Mouse (Mus musculus) midbrain, embryonic 13.5 days (tissue): ENCODE results near the gene Mrpl34. TPM values are rescaled to one million over a fixed set of nuclear protein-coding genes. Genes with fewer than 3 reads are reported as not detected.
A peak's percentile ranks its signal among the peaks of the same experiment; 100 is the strongest.

Experiments used
- ATAC-seq: fragments of 200-750 bp; cut with Nextera tagmentation; 2 replicates; pipeline ENCODE4 v1.8.0; 2017; ENCODE audit warnings: mild to moderate bottlenecking, moderate TSS enrichment, moderate library complexity
- H3K27ac ChIP-seq: fragments of 300-500 bp; sonication (generic); 2 replicates; pipeline ENCODE4 v1.5.1; 2015; ENCODE audit warnings: inconsistent platforms, mild to moderate bottlenecking, moderate library complexity
- H3K27me3 ChIP-seq: fragments of 300-500 bp; sonication (generic); 2 replicates; pipeline ENCODE4 v1.6.1; 2015; ENCODE audit warnings: mild to moderate bottlenecking, inconsistent platforms
- H3K36me3 ChIP-seq: fragments of 300-500 bp; sonication (generic); 2 replicates; pipeline ENCODE4 v1.6.1; 2015; ENCODE audit warnings: mild to moderate bottlenecking, inconsistent platforms
- H3K4me1 ChIP-seq: fragments of 300-500 bp; sonication (generic); replicated peaks from 2 replicates; pipeline ENCODE4 v1.6.1; 2015; ENCODE audit warnings: inconsistent platforms
- H3K4me2 ChIP-seq: fragments of 300-500 bp; sonication (generic); replicated peaks from 2 replicates; pipeline ENCODE4 v1.6.1; 2015; ENCODE audit warnings: moderate library complexity, mild to moderate bottlenecking, inconsistent platforms
- H3K4me3 ChIP-seq: fragments of 300-500 bp; sonication (generic); replicated peaks from 2 replicates; pipeline ENCODE4 v1.5.1; 2015; ENCODE audit warnings: mild to moderate bottlenecking, inconsistent platforms
- H3K9ac ChIP-seq: fragments of 300-500 bp; sonication (generic); replicated peaks from 2 replicates; pipeline ENCODE4 v1.6.1; 2015; ENCODE audit warnings: mild to moderate bottlenecking, inconsistent platforms
- H3K9me3 ChIP-seq: fragments of 300-500 bp; sonication (generic); 2 replicates; pipeline ENCODE4 v1.6.1; 2016; ENCODE audit warnings: mild to moderate bottlenecking, inconsistent platforms
- WGBS: fragments of 180-500 bp; shearing (Covaris S2); methylation state at CpG from one replicate; pipeline ENCODE4 v1.1.7; 2015; 5-methylcytosine and 5-hydroxymethylcytosine counted together
- polyA plus RNA-seq: library from polyadenylated mRNA; unstranded; fragments of >200 nt; fragmentation: Nextera tagmentation; extraction: Ambion mirVana; gene quantifications from 2 replicates; pipeline ENCODE4 v1.2.1, GENCODE M21; 2015

Mrpl34 gene
- polyA plus RNA-seq, 1 experiment from 2014 or later: 242 TPM

DNA sequence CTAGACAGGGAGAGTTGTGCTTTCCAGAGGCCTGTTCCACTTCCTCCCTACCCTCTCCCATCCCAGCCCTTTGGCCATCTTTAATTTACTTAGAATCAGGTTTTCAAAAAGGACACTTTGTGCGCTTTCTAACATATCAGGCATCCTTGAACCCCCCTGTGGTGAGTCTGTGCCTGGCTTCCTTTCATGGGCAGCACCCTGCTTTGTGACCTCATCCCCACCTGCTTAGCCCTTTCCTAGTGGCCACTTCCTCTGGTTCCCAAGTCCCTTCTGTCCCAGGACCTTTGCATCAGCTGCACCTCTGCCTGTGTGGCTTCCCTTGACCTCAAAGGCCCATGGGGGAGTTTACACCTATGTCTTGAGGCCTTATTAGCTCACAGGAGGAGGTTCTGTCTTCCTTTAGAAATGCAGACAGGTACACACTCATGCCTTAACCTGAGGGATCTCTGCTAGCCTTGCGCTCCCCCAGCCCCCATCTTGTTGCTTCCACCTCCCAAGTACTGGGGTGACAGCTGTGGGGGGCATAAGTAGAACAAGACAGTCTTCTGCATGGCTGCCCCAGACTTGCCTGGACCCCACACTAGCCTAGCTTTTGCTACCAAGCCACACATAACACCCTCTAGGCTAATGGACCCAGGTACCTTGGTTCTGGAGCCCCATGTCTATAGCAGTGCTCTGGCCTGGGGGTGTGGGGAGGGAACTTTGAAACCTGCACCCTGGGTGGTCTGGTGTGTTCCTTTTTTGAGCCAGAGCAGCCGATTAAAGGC is 5.6 kb downstream of the Mrpl34 start:
- no peak for ATAC-seq
- Histone ChIP-seq H3K36me3 (peaks cover 50% of the 10 kb centered on the region), H3K4me2 (peak overlapping the region; percentile 83), H3K27ac (0 out of 2 replicates have a peak overlapping the region, but pooled peaks have one; percentile 89), H3K4me1 (peaks cover 28% of the 10 kb centered on the region), H3K27me3 (no peaks in the 10 kb centered on the region), H3K4me3 (peak overlapping the region; percentile 79), H3K9ac (peak overlapping the region; percentile 75), H3K9me3 (no peaks in the 10 kb centered on the region)
- 84% methylated on average over 3 of the region's 3 CpGs for WGBS

DNA sequence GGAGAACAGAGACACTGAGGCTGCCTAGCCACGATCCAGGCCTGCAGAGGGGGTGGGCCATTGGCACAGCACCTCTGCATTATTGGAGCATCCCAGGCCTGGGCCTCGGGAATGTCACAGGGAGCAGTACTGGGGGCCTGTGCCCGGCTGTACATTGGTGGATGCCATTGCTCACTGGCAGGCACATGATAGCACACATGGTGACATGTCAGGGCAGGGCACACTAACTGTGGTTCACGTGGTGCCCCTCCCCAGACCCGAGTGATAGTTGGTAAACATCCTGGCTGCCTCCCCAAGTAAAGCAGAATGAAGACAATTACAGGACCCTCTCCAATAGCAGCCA is 6.1 kb downstream of the Mrpl34 start:
- H3K4me3 ChIP-seq: peak overlapping the region; percentile 79; the same call in 1 of the 2 replicates
- no peaks in the 10 kb centered on the region for H3K27me3 ChIP-seq
- peaks cover 53% of the 10 kb centered on the region for H3K36me3 ChIP-seq
- H3K9ac ChIP-seq: peak overlapping the region; percentile 75; the same call in 1 of the 2 replicates
- no peaks in the 10 kb centered on the region for H3K9me3 ChIP-seq
- H3K4me1 ChIP-seq: peaks cover 26% of the 10 kb centered on the region
- 0 out of 2 replicates have a peak overlapping the region, but pooled peaks have one; percentile 83 for H3K4me2 ChIP-seq
- H3K27ac ChIP-seq: no peak overlapping the region
- 79% methylated on average over 5 of the region's 5 CpGs for WGBS
- no peak for ATAC-seq

DNA sequence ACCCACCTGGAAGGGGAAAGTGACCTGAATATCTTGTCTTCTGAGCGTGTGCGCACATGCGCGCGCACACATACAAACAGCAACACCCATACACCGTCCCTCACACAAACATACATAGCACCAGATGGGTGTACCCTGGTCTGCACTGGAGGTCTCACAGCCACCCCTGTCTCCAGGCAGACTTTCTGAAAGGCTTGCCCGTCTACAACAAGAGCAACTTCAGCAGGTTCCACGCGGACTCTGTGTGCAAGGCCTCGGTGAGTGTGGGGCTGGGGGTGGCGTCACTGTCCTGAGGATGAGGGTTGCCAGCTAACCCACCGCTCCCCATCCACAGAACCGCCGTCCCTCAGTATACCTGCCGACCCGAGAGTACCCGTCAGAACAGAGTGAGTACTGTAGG is 7.1 kb downstream of the Mrpl34 start:
- H3K4me1 ChIP-seq: peaks cover 32% of the 10 kb centered on the region
- ATAC-seq: no peak
- H3K27ac ChIP-seq: no peak overlapping the region
- 97% methylated on average over 17 of the region's 17 CpGs for WGBS
- H3K9ac ChIP-seq: no peak overlapping the region
- peaks cover 50% of the 10 kb centered on the region for H3K36me3 ChIP-seq
- H3K9me3 ChIP-seq: no peaks in the 10 kb centered on the region
- no peak overlapping the region for H3K4me2 ChIP-seq
- H3K27me3 ChIP-seq: no peaks in the 10 kb centered on the region
- no peak overlapping the region for H3K4me3 ChIP-seq

DNA sequence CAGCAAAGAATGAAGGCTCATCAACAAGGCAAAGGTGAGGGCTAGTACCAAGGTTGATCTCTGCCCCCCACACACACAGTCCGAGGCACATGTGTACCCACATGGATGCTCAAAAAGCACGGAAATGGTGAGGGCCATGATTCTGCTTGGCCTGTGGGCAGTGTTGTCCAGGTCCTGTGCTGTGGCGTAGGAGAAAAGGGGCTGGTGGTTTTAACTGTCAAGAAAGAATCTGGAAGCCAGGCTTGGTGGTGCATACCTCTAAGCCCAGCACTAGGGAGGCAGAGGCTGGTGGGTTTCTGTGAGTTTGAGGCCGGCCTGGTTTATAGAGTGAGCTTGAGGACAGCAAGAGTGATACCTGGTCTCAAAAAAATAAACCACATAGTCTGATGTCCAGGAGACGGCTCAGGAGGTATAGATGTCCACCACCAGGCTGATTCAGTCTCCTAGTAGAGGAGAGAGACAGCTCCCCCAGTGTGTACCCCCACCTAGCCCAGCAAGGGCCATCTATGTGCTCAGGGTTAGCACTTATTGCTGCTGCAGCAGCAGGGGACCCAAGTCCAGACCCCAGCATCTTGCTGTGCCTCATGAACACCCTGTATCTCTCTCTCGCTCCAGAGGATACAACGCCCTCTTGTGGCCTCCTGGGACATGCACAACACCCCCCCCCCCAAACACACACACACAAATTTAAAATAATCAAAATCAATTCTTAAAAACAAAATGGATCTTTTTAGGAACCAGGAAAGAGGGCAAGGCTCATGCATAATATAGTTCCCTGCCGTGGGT is 8.0 kb downstream of the Mrpl34 start:
- peaks cover 53% of the 10 kb centered on the region for H3K36me3 ChIP-seq
- no peak for ATAC-seq

DNA sequence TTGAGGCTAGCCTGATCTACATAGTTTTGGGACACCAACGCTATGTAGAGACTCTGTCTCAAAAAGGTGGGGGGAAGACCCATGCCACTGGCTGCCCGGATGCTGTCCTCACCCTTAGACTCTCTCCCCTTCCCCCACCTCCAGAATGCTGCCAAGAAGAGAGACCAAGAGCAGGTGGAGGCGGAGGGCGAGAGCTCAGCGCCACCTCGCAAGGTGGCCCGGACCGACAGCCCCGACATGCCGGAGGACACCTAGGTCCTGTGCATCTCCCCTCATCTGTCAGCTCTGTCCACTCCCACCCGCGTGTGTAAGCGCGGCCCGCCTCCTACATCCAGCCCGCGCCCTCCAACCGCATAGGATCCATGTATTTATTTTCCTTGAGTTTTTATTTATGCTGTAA is 9.6 kb downstream of the Mrpl34 start:
- Histone ChIP-seq H3K27me3 (no peaks in the 10 kb centered on the region), H3K27ac (no peak overlapping the region), H3K9ac (no peak overlapping the region), H3K9me3 (no peaks in the 10 kb centered on the region), H3K4me1 (peaks cover 41% of the 10 kb centered on the region), H3K4me3 (no peak overlapping the region), H3K36me3 (peaks cover 67% of the 10 kb centered on the region), H3K4me2 (no peak overlapping the region)
- WGBS: 93% methylated on average over 18 of the region's 18 CpGs
- ATAC-seq: no peak

More for the DNA sequence above, 8.0 kb downstream of the Mrpl34 start:
- Histone ChIP-seq H3K27me3 (no peaks in the 10 kb centered on the region), H3K4me2 (no peak overlapping the region), H3K4me1 (peaks cover 41% of the 10 kb centered on the region), H3K9me3 (no peaks in the 10 kb centered on the region), H3K27ac (no peak overlapping the region), H3K9ac (no peak overlapping the region), H3K4me3 (no peak overlapping the region)
- WGBS: 91% methylated on average over 8 of the region's 8 CpGs

DNA sequence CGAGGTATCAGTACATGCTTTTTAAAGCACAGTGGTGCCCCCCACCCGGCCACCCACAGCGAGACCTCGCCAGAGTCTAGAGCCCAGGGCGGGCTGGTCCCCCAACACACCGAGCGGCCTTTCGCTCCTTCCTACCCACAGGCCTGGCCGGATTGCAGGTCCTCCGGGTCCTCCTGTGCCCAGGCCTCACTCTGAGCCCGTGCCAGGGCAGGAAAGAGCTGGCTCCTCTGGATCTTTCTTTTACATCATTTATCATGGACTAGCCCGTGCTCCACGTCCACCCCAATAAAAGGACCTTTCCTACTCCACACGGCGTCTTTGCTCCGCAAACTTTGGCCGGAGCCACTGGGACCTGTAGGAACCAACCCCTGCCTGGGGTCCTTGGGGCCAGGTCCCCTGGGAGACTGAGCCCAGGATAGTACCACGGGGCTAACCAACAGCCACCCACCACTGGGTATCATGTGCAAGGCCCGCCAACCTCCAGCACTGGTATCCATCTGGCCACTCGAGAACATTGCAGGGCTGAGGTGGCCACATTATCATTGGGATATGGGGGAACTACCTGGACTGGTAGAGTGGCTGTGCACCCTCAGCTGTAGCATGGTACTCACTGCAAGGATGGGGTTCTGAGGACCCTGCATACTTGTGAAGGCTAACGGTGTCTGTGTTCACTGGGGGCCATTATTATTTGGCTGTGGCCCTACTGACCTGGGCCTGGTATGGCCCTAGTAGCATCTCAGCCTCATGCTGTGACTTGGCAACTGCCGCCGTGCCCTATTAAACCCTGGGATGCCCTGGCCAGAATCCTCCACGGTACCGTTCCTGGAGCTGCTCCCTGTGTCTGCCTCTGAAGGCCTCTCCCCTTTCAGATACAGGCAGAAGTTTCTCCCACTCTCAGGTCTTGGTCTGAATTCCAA is 10.3 kb downstream of the Mrpl34 start:
- H3K4me2 ChIP-seq: no peak overlapping the region

DNA sequence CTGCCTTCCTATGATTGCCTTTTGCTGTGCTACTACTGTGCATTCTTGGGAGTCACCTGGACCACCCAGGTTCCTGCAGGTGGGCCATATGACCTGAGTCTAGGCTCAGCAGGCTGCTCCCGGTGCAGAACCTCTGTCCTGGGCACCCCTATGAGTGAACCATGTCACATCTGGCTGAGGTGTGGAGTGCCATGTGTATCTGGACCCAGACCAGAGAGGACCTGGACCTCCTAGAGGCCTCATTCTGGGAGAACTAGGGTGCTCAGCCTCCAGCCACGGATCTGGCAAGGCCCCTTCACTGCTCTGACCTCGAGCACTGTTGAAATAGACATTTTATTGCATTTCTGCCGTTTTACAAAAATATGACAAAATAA is 10.9 kb downstream of the Mrpl34 start:
- H3K9me3 ChIP-seq: no peaks in the 10 kb centered on the region
- no peaks in the 10 kb centered on the region for H3K27me3 ChIP-seq
- H3K4me1 ChIP-seq: peaks cover 30% of the 10 kb centered on the region
- H3K4me3 ChIP-seq: peak overlapping the region; percentile 53
- peak; percentile 12 for ATAC-seq
- peak overlapping the region; percentile 79 for H3K4me2 ChIP-seq
- peak overlapping the region; percentile 78 for H3K9ac ChIP-seq
- peak overlapping the region; percentile 92 for H3K27ac ChIP-seq
- H3K36me3 ChIP-seq: peaks cover 81% of the 10 kb centered on the region
- WGBS: 30% methylated on average over 4 of the region's 4 CpGs

More for the DNA sequence above, 10.3 kb downstream of the Mrpl34 start:
- H3K27me3 ChIP-seq: no peaks in the 10 kb centered on the region
- H3K4me3 ChIP-seq: no peak overlapping the region
- 0 out of 2 replicates have a peak, but pooled peaks have one; percentile 2 for ATAC-seq
- no peak overlapping the region for H3K9ac ChIP-seq
- H3K9me3 ChIP-seq: no peaks in the 10 kb centered on the region
- peaks cover 74% of the 10 kb centered on the region for H3K36me3 ChIP-seq
- WGBS: 89% methylated on average over 25 of the region's 25 CpGs
- H3K4me1 ChIP-seq: peaks cover 37% of the 10 kb centered on the region
- H3K27ac ChIP-seq: 0 out of 2 replicates have a peak overlapping the region, but pooled peaks have one; percentile 92

DNA sequence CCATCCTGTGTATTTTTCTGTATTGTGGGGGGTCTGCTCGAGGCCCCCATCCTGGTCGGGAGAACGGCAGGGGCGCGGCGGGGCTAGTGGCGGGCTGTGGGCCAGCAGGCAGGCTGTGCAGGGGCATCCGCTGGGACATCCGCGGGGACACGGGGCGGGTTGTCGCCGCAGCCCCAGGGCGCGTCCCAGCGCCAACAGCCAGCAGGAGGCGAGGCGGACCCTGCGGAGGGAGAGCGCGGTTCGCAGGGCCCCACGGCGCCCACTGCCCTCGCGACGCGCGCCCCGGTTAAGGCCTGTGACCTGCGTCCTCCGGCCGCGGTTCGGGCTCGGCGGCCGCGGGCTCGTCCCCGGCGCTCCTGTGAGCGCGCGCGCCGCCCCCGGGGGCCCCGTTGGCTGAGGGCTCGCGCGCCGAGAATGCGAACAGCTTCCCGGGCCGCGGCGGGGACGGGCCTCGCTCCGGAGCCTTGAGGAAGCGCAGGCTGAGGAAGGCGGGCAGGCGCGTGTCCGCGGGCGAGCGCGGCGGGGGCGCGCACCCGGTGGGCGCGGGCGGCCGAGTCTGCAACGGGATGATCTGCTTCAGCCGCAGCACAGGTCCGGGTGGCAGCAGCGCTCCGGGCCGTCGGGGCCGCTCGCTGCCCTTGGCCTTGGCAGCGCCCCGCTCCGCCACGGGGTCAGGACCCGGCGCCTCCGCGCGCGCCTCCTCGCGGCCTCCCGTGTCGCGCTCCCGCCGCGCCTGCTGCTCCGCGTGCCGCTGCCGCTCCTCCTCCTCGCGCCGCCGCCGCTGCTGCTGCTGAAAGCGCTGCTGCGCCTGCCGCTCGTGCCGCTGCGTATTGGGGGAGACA is 11.6 kb downstream of the Mrpl34 start:
- peaks cover 24% of the 10 kb centered on the region for H3K4me1 ChIP-seq
- H3K27ac ChIP-seq: peak overlapping the region; percentile 92
- WGBS: under 1% methylated on average over 82 of the region's 121 CpGs
- H3K9me3 ChIP-seq: no peaks in the 10 kb centered on the region
- peak overlapping the region; percentile 79 for H3K4me2 ChIP-seq
- peaks cover 81% of the 10 kb centered on the region for H3K36me3 ChIP-seq
- no peaks in the 10 kb centered on the region for H3K27me3 ChIP-seq
- peak overlapping the region; percentile 53 for H3K4me3 ChIP-seq
- peak; percentile 71 for ATAC-seq
- peak overlapping the region; percentile 78 for H3K9ac ChIP-seq

DNA sequence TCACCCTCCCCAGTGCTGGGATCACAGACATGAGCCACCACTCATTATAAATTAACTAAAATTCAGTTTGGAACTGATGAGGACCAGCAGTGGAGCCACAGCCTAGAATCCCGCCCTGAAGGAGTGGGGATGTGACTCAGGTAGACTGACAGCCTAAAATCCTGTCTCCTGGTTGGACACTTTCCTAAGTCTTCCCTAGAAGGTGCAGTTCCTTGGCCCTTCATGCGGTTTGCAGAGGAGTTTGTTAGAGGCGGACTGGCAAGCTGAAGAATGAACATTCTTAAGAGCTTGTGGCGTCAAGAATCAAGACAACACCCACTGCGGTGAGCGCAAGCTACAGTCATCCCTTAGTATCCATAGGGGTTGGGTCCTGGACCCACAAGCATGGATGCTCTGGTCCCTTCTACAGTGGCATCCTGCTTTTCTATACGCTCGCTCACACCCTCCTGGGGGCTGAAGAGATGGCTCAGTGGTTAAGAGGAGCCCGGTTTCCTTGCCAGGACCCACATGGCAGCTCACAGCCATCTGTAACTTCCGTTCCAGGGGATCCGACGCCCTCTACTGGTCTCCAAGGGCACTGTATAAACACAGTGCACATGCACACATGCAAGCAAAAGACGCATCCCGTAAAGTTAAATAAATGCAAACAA is 12.6 kb downstream of the Mrpl34 start:
- Histone ChIP-seq H3K4me2 (peak overlapping the region; percentile 79), H3K27ac (peak overlapping the region; percentile 92), H3K4me1 (peaks cover 33% of the 10 kb centered on the region), H3K27me3 (0 out of 2 replicates have a peak, but pooled peaks cover 3% of the 10 kb centered on the region), H3K9me3 (no peaks in the 10 kb centered on the region), H3K4me3 (peak overlapping the region; percentile 53), H3K36me3 (peaks cover 81% of the 10 kb centered on the region), H3K9ac (peak overlapping the region; percentile 78)
- ATAC-seq: peak; percentile 2; the same call in 1 of the 2 replicates
- 37% methylated on average over 14 of the region's 14 CpGs for WGBS

DNA sequence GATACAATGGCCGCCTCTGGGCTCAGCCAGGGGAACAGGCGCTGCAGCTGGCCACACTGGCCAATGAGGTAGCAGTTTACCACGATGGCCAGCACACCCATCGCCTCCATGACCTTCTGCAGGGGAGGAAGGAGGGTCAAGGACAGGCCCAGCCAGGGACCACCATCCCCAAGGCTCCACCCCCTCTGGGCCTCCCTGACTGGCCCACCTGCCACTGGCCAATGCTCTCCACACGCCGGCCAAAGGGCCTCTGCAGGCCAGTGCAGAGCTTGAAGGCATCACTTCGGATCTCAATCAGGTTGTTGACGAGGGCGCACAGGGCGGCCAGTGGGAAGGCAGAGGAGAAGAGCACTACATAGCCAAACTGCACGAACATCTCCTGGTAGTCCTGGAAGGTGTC is 14.2 kb downstream of the Mrpl34 start:
- Histone ChIP-seq H3K9ac (no peak overlapping the region), H3K27me3 (0 out of 2 replicates have a peak, but pooled peaks cover 3% of the 10 kb centered on the region), H3K9me3 (no peaks in the 10 kb centered on the region), H3K4me1 (peaks cover 49% of the 10 kb centered on the region), H3K36me3 (peaks cover 79% of the 10 kb centered on the region), H3K4me2 (no peak overlapping the region), H3K4me3 (no peak overlapping the region), H3K27ac (no peak overlapping the region)
- no peak for ATAC-seq
- WGBS: 95% methylated on average over 11 of the region's 11 CpGs
